Mouse (Mus musculus): Measurements from ENCODE around the gene Aff1.

DNA sequence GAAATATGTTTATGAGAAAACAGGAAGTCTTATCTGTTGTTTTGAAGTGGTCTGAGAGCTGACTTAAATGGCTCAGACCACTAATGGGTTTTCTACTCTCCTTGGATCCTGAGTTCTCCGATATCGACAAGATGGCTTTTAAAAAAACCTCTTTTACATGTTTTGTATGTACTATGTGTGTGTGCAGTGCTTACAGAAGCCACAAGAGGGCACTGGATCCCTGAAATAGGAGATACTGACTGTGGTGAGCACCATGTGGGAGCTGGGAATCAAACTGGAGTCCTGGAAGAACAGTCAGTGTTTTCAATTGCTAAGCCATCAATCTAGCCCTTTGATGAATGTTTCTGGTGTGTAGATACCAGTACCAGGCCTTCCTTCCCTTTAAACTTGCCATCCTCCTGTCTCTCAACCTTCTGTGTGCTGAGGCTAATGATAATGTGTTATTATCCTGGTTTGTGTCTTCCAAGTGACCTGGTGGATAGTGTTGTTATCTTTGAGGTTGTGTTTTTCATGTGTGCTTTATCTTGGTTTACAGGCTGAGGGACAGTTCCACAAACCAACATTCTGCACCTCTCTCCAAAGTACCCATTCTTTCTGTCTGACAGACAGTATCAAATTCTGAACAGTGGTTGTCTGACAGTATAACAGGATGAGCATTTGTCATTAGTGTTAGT is 73.7 kb downstream of the Aff1 start:
- TF ChIP-seq CTCF (IDR thresholded peaks at IDR 0.05; ENCODE audit: borderline replicate concordance, insufficient read depth, low read length) (no peak), POLR2A (IDR thresholded peaks at IDR 0.05; ENCODE audit: low read depth, low read length) (no peak)

Measured in embryonic fibroblast, embryonic 13.5 days (primary cell).